Mouse (Mus musculus): ENCODE measurements at regions not wholly inside any gene's neighbourhood (a gene's known extent, or its start where the extent isn't known, plus 50 kb on each side); places are given as distances from the start of the nearest gene placed in this dataset.

- DNase-seq = no peak
Observed at GRCm38 (mm10) chr12:118650483-118651160, 195.5 kb upstream of the Sp8 start.

GRCm38 (mm10) chr12:118649323-118649973 lies 196.7 kb upstream of the Sp8 start:
- no peak for DNase-seq

- no peak for DNase-seq
Observed at GRCm38 (mm10) chr12:118648673-118649072, 197.5 kb upstream of the Sp8 start.

- DNase-seq = no peak
Observed at GRCm38 (mm10) chr12:118647270-118648042, 198.7 kb upstream of the Sp8 start.

GRCm38 (mm10) chr12:118640925-118641324 lies 205.2 kb upstream of the Sp8 start:
- DNase-seq = no peak

- no peak for DNase-seq
Observed at GRCm38 (mm10) chr12:118637214-118637613, 208.9 kb upstream of the Sp8 start.

- no peak for DNase-seq
Observed at GRCm38 (mm10) chr12:118635456-118635855, 210.7 kb upstream of the Sp8 start.

- DNase-seq = no peak
Observed at GRCm38 (mm10) chr12:118630373-118630772, 215.8 kb upstream of the Sp8 start.

- DNase-seq = no peak
Observed at GRCm38 (mm10) chr12:118621697-118622485, 224.2 kb upstream of the Sp8 start.

GRCm38 (mm10) chr12:118620847-118621636 lies 225.1 kb upstream of the Sp8 start:
- no peak for DNase-seq

- peak; percentile 34 for DNase-seq
Observed at GRCm38 (mm10) chr12:118597015-118597414, 249.1 kb upstream of the Sp8 start.

- no peak for DNase-seq
Observed at GRCm38 (mm10) chr12:118594781-118595574, 251.2 kb upstream of the Sp8 start.

GRCm38 (mm10) chr12:118583829-118584628 lies 262.1 kb upstream of the Sp8 start:
- peak; percentile 3 for DNase-seq

- DNase-seq = peak; percentile 50
Observed at GRCm38 (mm10) chr12:118569811-118570210, 268.6 kb upstream of the Sp4 start.

- no peak for DNase-seq
Observed at GRCm38 (mm10) chr12:118566681-118567080, 265.4 kb upstream of the Sp4 start.

GRCm38 (mm10) chr12:118564394-118565112 lies 263.3 kb upstream of the Sp4 start:
- DNase-seq = peak; percentile 22

- no peak for DNase-seq
Observed at GRCm38 (mm10) chr12:118562226-118562625, 261.0 kb upstream of the Sp4 start.

- no peak for DNase-seq
Observed at GRCm38 (mm10) chr12:118549071-118549470, 247.8 kb upstream of the Sp4 start.

GRCm38 (mm10) chr12:118540336-118540735 lies 239.1 kb upstream of the Sp4 start:
- no peak for DNase-seq

GRCm38 (mm10) chr12:118530514-118530913 lies 229.3 kb upstream of the Sp4 start:
- no peak for DNase-seq

Measured in lung, postnatal 10 days (tissue).